Mouse (Mus musculus): ENCODE results near the gene Mcrip2. TPM values are rescaled to one million over a fixed set of nuclear protein-coding genes. Genes with fewer than 3 reads are reported as not detected.

Mcrip2 gene
- polyA plus RNA-seq, 1 experiment from 2014 or later, result 13.6 TPM

DNA sequence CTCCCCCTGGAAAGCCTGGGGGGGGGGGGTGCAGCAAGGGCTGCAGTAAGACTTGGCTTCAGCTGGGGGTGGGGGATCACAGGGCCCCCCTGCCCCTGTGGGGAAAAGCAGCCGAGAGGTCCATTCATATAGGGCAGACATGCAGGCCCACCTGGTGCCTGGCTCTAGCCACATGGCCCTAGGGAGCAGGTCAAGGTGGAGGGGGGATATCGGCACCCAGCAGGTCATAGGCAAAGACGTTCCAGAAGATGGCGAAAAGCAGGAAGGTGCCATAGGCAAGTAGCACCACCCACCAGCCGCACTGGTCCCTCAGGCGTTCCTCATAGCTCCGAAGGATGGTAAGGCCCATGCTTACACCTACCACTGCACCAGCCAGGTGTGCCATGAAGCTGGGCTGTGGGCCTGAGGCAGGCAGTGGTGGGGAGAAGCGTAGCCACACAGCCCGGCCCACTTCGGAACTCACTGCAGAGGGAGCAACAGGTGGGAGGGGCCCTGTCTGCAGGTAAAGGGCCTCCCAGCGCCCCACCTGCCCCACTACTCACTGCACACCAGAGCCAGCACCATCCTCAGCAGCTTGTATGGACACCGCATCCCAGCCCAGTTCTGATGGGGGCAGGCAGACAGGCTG is 33.9 kb downstream of the Mcrip2 start:
- WGBS, result 91% methylated on average over 12 of the region's 12 CpGs
- no peaks in the 10 kb centered on the region for H3K9me3 ChIP-seq (replicated peaks)
- no peaks in the 10 kb centered on the region for H3K27me3 ChIP-seq (ENCODE audit: low read depth, poor library complexity, severe bottlenecking)
- H3K4me1 ChIP-seq, result peaks cover 87% of the 10 kb centered on the region
- H3K4me3 ChIP-seq, result peak overlapping the region; percentile 77
- no peak for DNase-seq (ENCODE audit: low spot score)
- peaks cover 71% of the 10 kb centered on the region for H3K36me3 ChIP-seq
- peak overlapping the region; percentile 95; the same call in 1 of the 2 replicates for H3K27ac ChIP-seq

- WGBS, result 55% methylated on average over 6 of the region's 6 CpGs
- DNase-seq (ENCODE audit: low spot score), result no peak
These were observed 34.5 kb downstream of the Mcrip2 start for GRCm38 (mm10) chr17:25833961-25834594.

GRCm38 (mm10) chr17:25833291-25833663 is 35.3 kb downstream of the Mcrip2 start, which contains the start of gene Stub1:
Stub1 (minus strand) TSS chr17:25833404.
- peak within 1 kb of the TSS; percentile 95 for H3K27ac ChIP-seq
- under 1% methylated on average over 24 of the region's 24 CpGs for WGBS
- H3K4me3 ChIP-seq, result peak within 1 kb of the TSS; percentile 77
- H3K36me3 ChIP-seq, result peaks cover 61% of the 10 kb centered on the region
- peaks cover 90% of the 10 kb centered on the region for H3K4me1 ChIP-seq
- no peak for DNase-seq (ENCODE audit: low spot score)
- H3K9me3 ChIP-seq (replicated peaks), result no peaks in the 10 kb centered on the region
- H3K27me3 ChIP-seq (ENCODE audit: low read depth, poor library complexity, severe bottlenecking), result no peaks in the 10 kb centered on the region

More at GRCm38 (mm10) chr17:25833961-25834594, 34.5 kb downstream of the Mcrip2 start:
- Histone ChIP-seq H3K27me3 (ENCODE audit: low read depth, poor library complexity, severe bottlenecking) (no peaks in the 10 kb centered on the region), H3K9me3 (replicated peaks) (no peaks in the 10 kb centered on the region), H3K4me1 (peaks cover 88% of the 10 kb centered on the region), H3K27ac (peak overlapping the region; percentile 95), H3K4me3 (peak overlapping the region; percentile 77), H3K36me3 (peaks cover 69% of the 10 kb centered on the region)

GRCm38 (mm10) chr17:25832436-25833290 is 35.9 kb downstream of the Mcrip2 start:
- Histone ChIP-seq H3K27ac (peak overlapping the region; percentile 95), H3K4me1 (peaks cover 91% of the 10 kb centered on the region), H3K4me3 (peak overlapping the region; percentile 77), H3K9me3 (replicated peaks) (no peaks in the 10 kb centered on the region), H3K36me3 (peaks cover 61% of the 10 kb centered on the region), H3K27me3 (ENCODE audit: low read depth, poor library complexity, severe bottlenecking) (no peaks in the 10 kb centered on the region)
- under 1% methylated on average over 77 of the region's 77 CpGs for WGBS
- peak; percentile 97 for DNase-seq (ENCODE audit: low spot score)

DNA sequence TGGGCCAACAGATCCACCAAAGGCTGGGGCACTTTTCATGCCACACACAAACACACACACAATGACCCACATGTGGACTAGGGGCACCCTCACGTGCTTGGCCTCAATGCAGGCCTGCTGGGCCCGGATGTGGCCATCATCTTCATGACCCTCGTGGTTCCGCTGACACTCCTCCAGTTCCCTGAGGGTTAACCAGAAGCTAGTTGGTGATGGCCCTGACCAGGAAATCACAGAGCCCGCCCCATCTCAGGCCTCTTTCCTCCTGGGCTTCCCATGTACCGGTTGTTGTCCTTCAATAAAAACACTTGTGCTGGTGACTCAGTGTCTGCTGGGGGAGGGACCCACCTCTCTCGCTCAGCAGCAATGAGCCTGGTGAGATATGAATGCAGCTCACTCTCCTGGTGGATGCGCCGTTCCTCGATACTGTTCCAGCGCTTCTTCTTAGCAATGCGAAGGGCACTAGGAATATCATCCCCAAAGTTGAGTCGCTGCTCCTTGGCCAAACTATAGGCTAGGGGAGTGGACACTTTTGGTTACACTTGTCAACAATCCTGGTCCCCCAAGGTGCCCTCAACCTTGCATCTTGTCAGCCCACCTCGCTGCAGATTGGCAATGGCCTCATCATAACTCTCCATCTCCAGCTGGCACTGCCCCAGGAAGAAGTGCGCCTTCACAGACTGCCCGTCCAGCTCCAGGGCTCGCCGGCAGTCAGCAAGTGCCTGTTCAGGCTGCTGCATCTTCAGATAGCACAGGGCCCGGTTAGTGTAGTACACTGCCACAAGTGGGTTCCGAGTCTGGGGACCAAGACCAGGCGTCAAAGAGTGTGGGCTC is 36.9 kb downstream of the Mcrip2 start:
- no peak for DNase-seq (ENCODE audit: low spot score)
- H3K27ac ChIP-seq, result peak overlapping the region; percentile 95
- peaks cover 89% of the 10 kb centered on the region for H3K4me1 ChIP-seq
- peaks cover 68% of the 10 kb centered on the region for H3K36me3 ChIP-seq
- WGBS, result 66% methylated on average over 21 of the region's 21 CpGs
- peak overlapping the region; percentile 77 for H3K4me3 ChIP-seq
- H3K27me3 ChIP-seq (ENCODE audit: low read depth, poor library complexity, severe bottlenecking), result no peaks in the 10 kb centered on the region
- no peaks in the 10 kb centered on the region for H3K9me3 ChIP-seq (replicated peaks)

DNA sequence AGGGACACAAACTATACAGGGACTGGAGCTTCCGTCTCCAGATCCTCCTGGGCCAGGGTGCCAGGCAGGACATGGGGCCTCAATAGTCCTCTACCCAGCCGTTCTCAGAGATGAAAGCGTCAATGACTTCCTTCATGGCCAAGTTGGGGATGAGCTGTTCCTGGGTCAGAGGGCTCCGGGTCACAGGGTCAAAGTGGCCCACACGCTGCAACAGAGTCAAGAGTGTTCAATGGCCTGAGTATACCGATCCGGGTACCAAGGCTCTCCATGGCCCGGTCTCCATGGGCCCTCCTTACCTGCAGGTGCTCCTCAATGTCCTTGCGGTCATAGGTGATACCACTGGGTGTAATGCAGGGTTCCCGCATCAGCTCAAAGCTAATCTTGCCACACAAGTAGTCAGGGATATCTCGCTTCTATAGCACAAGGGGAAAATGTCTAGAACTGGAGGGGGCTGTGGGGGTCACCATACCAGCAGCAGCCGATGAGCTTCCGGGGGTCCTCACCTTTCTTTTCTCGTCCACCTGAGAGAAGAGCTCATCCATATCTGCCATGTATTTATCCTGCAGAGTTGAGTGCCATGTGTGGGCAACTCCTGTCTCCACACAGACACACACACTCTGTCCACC is 37.6 kb downstream of the Mcrip2 start:
- DNase-seq (ENCODE audit: low spot score), result no peak
- Histone ChIP-seq H3K36me3 (peaks cover 69% of the 10 kb centered on the region), H3K9me3 (replicated peaks) (no peaks in the 10 kb centered on the region), H3K4me3 (peak overlapping the region; percentile 77), H3K4me1 (peaks cover 88% of the 10 kb centered on the region), H3K27me3 (ENCODE audit: low read depth, poor library complexity, severe bottlenecking) (no peaks in the 10 kb centered on the region), H3K27ac (no peak overlapping the region)
- WGBS, result 87% methylated on average over 14 of the region's 14 CpGs

- no peak overlapping the region for H3K27ac ChIP-seq
These were observed 38.3 kb downstream of the Mcrip2 start for GRCm38 (mm10) chr17:25830200-25830753.

GRCm38 (mm10) chr17:25829558-25830017 is 39.0 kb downstream of the Mcrip2 start:
- no peak for DNase-seq (ENCODE audit: low spot score)
- peaks cover 88% of the 10 kb centered on the region for H3K4me1 ChIP-seq
- H3K4me3 ChIP-seq, result peak overlapping the region; percentile 77
- H3K27me3 ChIP-seq (ENCODE audit: low read depth, poor library complexity, severe bottlenecking), result no peaks in the 10 kb centered on the region
- H3K9me3 ChIP-seq (replicated peaks), result no peaks in the 10 kb centered on the region
- peaks cover 63% of the 10 kb centered on the region for H3K36me3 ChIP-seq
- H3K27ac ChIP-seq, result peak overlapping the region; percentile 93
- WGBS, result 43% methylated on average over 8 of the region's 8 CpGs

More at GRCm38 (mm10) chr17:25830200-25830753, 38.3 kb downstream of the Mcrip2 start:
- 90% methylated on average over 4 of the region's 4 CpGs for WGBS
- no peaks in the 10 kb centered on the region for H3K27me3 ChIP-seq (ENCODE audit: low read depth, poor library complexity, severe bottlenecking)
- H3K36me3 ChIP-seq, result peaks cover 69% of the 10 kb centered on the region
- DNase-seq (ENCODE audit: low spot score), result no peak
- peak overlapping the region; percentile 77 for H3K4me3 ChIP-seq
- H3K9me3 ChIP-seq (replicated peaks), result no peaks in the 10 kb centered on the region
- peaks cover 88% of the 10 kb centered on the region for H3K4me1 ChIP-seq

DNA sequence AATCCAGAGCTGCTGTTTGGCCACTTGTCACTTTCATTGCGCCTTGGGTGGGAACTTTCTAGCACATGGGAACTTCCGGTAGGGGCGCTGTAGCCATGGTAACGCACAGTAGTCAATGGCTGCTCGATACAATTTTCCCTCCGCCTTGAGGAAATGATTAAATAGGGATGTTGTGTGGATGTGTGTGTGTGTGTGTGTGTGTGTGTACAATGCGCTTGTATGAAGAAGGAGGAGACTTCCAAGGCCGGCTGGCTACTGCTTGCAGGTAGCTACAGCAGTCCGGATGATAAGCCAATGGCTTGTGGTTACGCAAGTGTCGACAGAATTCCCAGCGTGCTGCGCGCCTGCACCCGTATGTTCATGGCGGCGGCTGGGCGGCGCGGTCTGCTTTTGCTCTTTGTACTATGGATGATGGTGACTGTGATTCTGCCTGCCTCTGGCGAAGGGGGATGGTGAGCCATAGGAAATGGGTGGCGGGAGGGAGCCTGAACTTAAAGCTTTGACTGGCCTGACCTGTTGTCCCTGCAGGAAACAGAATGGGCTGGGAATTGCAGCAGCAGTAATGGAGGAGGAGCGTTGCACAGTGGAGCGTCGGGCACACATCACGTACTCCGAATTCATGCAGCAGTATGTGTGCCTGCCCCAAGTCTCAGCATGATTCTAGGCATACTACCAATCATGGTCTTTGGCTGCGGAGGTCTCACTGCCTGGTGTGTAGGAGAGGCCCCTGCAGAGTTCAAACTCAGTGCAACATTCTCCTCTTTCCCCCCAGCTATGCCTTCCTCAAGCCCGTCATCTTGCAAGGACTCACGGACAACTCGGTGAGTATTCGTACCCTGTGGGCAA is 39.6 kb downstream of the Mcrip2 start, which contains the start of gene Jmjd8:
Jmjd8 (plus strand) TSS at position 156 of the 846 bp plus-strand sequence.
- H3K27me3 ChIP-seq (ENCODE audit: low read depth, poor library complexity, severe bottlenecking), result no peaks in the 10 kb centered on the region
- peak within 1 kb of the TSS; percentile 93 for H3K27ac ChIP-seq
- peak within 1 kb of the TSS; percentile 77 for H3K4me3 ChIP-seq
- WGBS, result 2% methylated on average over 32 of the region's 32 CpGs
- peaks cover 88% of the 10 kb centered on the region for H3K4me1 ChIP-seq
- peak; percentile 90 for DNase-seq (ENCODE audit: low spot score)
- H3K36me3 ChIP-seq, result peaks cover 60% of the 10 kb centered on the region
- no peaks in the 10 kb centered on the region for H3K9me3 ChIP-seq (replicated peaks)

DNA sequence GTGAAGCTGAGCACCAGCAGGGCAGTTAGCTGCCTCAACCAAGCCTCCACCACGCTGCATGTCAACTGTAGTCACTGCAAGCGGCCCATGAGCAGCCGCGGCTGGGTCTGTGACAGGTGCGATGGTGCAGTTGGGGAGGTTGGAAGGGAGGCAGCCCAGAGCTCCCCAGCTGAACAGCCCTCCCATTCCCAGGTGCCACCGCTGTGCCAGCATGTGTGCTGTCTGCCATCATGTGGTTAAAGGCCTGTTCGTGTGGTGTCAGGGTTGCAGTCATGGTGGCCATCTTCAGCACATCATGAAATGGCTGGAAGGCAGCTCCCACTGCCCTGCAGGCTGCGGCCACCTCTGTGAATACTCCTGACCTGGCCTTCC is 40.4 kb downstream of the Mcrip2 start:
- H3K4me1 ChIP-seq, result peaks cover 86% of the 10 kb centered on the region
- H3K27me3 ChIP-seq (ENCODE audit: low read depth, poor library complexity, severe bottlenecking), result no peaks in the 10 kb centered on the region
- peaks cover 60% of the 10 kb centered on the region for H3K36me3 ChIP-seq
- H3K9me3 ChIP-seq (replicated peaks), result no peaks in the 10 kb centered on the region
- H3K27ac ChIP-seq, result peak overlapping the region; percentile 93
- H3K4me3 ChIP-seq, result peak overlapping the region; percentile 77
- DNase-seq (ENCODE audit: low spot score), result no peak
- whole genome bisulfite sequencing, result 82% methylated on average over 8 of the region's 8 CpGs
